Mouse (Mus musculus): ENCODE data around the gene Large2. TPM values are rescaled to one million over a fixed set of nuclear protein-coding genes. Genes with fewer than 3 reads are reported as not detected.

The Large2 gene
- polyA plus RNA-seq, 1 experiment, result 1.9 TPM

DNA sequence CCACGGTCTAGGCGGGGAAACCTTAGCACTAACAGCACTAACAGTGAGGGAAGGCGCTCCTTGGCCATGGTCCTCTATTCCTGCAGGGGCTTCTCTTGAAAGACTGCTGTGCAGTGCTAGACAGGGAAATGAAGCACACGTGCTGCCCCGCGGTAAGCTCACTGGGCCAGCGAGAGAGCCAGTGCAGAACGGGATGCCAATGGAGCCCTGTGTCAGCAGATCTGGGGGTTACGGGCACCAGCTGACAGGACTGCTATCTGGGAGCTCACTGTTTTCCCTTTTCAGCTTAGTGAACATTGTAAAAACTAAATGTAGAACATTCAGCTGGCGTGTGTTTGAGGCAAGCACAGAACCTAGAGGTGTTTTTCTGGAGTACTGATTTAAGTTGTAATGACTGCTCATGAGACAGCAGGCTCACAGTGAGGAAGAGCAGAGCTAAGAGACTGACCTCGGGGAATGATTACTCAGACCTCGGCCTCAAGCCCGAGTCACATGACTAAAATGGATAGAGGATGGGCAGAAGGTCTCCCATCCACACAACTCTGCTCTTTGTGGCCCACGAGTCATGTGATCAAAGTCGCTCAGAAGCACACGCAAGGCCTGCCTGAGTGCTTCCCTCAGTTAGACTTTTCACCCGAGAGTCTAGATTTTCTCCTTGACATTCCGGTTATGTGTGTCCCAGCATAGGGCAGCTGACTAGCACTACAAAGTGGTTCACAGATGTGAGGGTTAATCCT is 33.8 kb upstream of the Large2 start:
- Histone ChIP-seq H3K4me3 (ENCODE audit: extremely low read depth, insufficient read depth, insufficient read length) (no peak overlapping the region), H3K27me3 (ENCODE audit: control insufficient read depth, insufficient read depth, low read length) (no peaks in the 10 kb centered on the region), H3K36me3 (ENCODE audit: control insufficient read depth, insufficient read depth, low read length) (peaks cover 31% of the 10 kb centered on the region), H3K27ac (ENCODE audit: insufficient read depth, low read length) (no peak overlapping the region), H3K4me1 (ENCODE audit: control insufficient read depth, insufficient read depth, insufficient read length) (no peaks in the 10 kb centered on the region)
- WGBS, result 95% methylated on average over 18 of the region's 18 CpGs
- DNase-seq (ENCODE audit: low read depth in 1 of 2, low spot score in 2 of 2), result no peak
- TF ChIP-seq POLR2A (IDR thresholded peaks at IDR 0.05; ENCODE audit: low read depth, low read length) (no peak), CTCF (IDR thresholded peaks at IDR 0.05; ENCODE audit: extremely low read depth, insufficient read depth, insufficient read length, insufficient replicate concordance) (no peak)

DNA sequence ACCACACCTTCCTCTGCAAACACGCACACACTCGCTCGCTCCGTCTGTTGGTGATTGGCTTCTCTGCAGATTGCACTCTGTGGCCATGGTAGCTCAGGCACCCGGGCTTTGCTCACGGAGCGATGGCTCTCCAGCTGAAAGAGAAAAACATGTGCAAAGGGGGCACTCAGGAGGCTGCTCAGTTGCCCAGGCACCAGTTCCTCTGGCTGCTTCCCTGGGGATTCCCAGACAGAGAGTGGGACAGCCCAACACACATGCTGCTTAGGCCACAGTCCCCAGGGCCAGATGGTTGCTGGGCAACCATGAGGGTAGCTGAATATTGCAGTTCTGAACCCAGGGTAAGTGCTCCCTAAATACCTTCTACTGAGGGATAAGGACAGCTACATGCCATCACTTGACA is 31.0 kb upstream of the Large2 start:
- Histone ChIP-seq H3K4me1 (ENCODE audit: control insufficient read depth, insufficient read depth, insufficient read length) (no peaks in the 10 kb centered on the region), H3K27me3 (ENCODE audit: control insufficient read depth, insufficient read depth, low read length) (peaks cover 8% of the 10 kb centered on the region), H3K27ac (ENCODE audit: insufficient read depth, low read length) (no peak overlapping the region), H3K4me3 (ENCODE audit: extremely low read depth, insufficient read depth, insufficient read length) (no peak overlapping the region), H3K36me3 (ENCODE audit: control insufficient read depth, insufficient read depth, low read length) (peaks cover 14% of the 10 kb centered on the region)
- WGBS, result 90% methylated on average over 7 of the region's 7 CpGs
- no peak for DNase-seq (ENCODE audit: low read depth in 1 of 2, low spot score in 2 of 2)
- TF ChIP-seq CTCF (IDR thresholded peaks at IDR 0.05; ENCODE audit: extremely low read depth, insufficient read depth, insufficient read length, insufficient replicate concordance), result no peak
- no peak for TF ChIP-seq POLR2A (IDR thresholded peaks at IDR 0.05; ENCODE audit: low read depth, low read length)

DNA sequence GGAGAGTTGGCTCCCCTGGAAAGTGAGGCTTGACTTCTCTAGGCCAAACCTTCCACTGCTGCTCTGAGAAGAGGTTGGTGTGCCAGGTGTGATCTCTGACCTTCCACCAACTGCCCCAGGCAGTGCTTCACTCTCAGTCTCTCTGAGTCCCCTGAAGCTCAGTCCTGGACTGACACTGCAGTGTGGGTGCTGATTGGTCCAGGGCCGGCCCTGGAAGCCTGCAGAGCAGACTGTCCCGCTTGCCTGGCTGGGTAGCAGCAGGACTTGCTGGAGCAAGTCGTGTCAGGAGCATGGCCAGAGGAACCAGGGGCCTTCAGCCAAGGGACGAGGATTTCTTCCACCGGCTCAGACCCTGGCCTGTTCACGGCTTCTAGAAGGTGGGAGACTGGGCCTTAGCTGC is 30.1 kb upstream of the Large2 start:
- Histone ChIP-seq H3K4me3 (ENCODE audit: extremely low read depth, insufficient read depth, insufficient read length) (no peak overlapping the region), H3K4me1 (ENCODE audit: control insufficient read depth, insufficient read depth, insufficient read length) (no peaks in the 10 kb centered on the region), H3K36me3 (ENCODE audit: control insufficient read depth, insufficient read depth, low read length) (peaks cover 10% of the 10 kb centered on the region), H3K27ac (ENCODE audit: insufficient read depth, low read length) (no peak overlapping the region), H3K27me3 (ENCODE audit: control insufficient read depth, insufficient read depth, low read length) (peaks cover 9% of the 10 kb centered on the region)
- DNase-seq (ENCODE audit: low read depth in 1 of 2, low spot score in 2 of 2), result no peak
- no peak for TF ChIP-seq POLR2A (IDR thresholded peaks at IDR 0.05; ENCODE audit: low read depth, low read length)
- no peak for TF ChIP-seq CTCF (IDR thresholded peaks at IDR 0.05; ENCODE audit: extremely low read depth, insufficient read depth, insufficient read length, insufficient replicate concordance)
- WGBS, result 90% methylated on average over 6 of the region's 6 CpGs

DNA sequence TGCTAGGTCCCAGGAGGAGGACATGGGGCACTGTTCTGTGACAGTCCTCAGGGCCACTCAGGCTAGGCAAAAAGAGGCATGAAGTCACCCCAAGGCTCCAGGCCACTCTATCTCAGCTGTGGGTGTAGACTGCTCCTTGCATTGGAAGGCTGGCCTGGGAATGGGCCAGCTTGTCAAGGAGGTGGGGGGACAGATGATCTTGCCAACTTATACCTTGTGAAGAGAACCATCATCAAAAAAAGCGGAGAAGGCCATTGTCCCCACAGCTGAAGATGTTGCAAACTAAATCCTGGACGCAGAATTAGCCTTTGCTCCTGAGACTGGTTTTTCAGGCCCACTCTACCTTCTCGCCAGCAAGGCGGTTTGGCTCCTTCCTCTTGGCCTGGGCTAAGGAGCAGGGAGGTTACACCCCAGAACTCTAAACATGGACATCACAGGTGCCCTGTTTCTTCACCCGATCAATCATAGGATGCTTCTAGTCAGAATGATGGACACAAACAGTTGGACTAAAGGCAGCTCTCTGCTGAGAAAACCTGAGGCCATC is 29.2 kb upstream of the Large2 start:
- Histone ChIP-seq H3K36me3 (ENCODE audit: control insufficient read depth, insufficient read depth, low read length) (peaks cover 6% of the 10 kb centered on the region), H3K4me3 (ENCODE audit: extremely low read depth, insufficient read depth, insufficient read length) (no peak overlapping the region), H3K27ac (ENCODE audit: insufficient read depth, low read length) (no peak overlapping the region), H3K27me3 (ENCODE audit: control insufficient read depth, insufficient read depth, low read length) (peaks cover 9% of the 10 kb centered on the region), H3K4me1 (ENCODE audit: control insufficient read depth, insufficient read depth, insufficient read length) (no peaks in the 10 kb centered on the region)
- 89% methylated on average over 5 of the region's 5 CpGs for WGBS
- no peak for DNase-seq (ENCODE audit: low read depth in 1 of 2, low spot score in 2 of 2)
- TF ChIP-seq CTCF (IDR thresholded peaks at IDR 0.05; ENCODE audit: extremely low read depth, insufficient read depth, insufficient read length, insufficient replicate concordance), result no peak
- no peak for TF ChIP-seq POLR2A (IDR thresholded peaks at IDR 0.05; ENCODE audit: low read depth, low read length)

DNA sequence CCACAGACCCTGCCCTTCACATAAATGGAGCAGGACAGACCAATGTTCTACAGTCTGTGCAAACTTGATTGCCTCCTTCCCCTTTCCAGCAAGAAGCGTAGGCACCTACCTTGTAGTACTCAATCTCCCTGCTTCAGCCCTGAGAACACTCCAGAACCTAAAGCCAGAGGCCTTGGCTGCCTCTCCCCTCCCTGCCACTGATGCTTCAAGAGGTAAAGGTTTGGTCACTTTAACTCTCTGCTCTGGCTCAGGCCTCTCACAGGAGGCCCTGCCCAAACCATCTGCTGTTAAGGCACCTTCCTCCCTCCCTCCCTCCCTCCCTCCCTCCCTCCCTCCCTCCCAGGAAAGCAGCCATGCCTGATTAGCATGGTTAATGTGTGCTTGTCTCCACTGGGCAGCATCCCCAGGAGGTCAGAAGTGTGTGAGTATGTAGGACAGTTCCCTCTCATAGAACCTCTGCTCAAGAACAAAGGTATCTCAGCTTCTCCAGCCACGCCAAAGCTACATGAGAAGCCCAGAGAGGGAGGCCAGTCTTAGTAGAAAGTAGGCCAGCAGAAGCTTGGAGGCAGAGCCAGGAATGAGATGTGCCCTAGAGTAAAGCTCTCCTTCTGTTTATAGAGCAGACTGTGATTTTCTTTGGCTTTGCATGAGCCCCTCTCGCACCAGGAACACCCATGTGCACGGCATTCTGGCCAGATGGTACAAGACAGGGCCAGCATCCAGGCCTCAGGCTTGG is 28.1 kb upstream of the Large2 start:
- Histone ChIP-seq H3K27me3 (ENCODE audit: control insufficient read depth, insufficient read depth, low read length) (peaks cover 9% of the 10 kb centered on the region), H3K27ac (ENCODE audit: insufficient read depth, low read length) (no peak overlapping the region), H3K4me3 (ENCODE audit: extremely low read depth, insufficient read depth, insufficient read length) (no peak overlapping the region), H3K4me1 (ENCODE audit: control insufficient read depth, insufficient read depth, insufficient read length) (no peaks in the 10 kb centered on the region), H3K36me3 (ENCODE audit: control insufficient read depth, insufficient read depth, low read length) (no peaks in the 10 kb centered on the region; the same call in 1 of the 2 replicates)
- DNase-seq (ENCODE audit: low read depth in 1 of 2, low spot score in 2 of 2), result no peak
- TF ChIP-seq POLR2A (IDR thresholded peaks at IDR 0.05; ENCODE audit: low read depth, low read length) (no peak), CTCF (IDR thresholded peaks at IDR 0.05; ENCODE audit: extremely low read depth, insufficient read depth, insufficient read length, insufficient replicate concordance) (no peak)
- 89% methylated on average over 4 of the region's 4 CpGs for WGBS

DNA sequence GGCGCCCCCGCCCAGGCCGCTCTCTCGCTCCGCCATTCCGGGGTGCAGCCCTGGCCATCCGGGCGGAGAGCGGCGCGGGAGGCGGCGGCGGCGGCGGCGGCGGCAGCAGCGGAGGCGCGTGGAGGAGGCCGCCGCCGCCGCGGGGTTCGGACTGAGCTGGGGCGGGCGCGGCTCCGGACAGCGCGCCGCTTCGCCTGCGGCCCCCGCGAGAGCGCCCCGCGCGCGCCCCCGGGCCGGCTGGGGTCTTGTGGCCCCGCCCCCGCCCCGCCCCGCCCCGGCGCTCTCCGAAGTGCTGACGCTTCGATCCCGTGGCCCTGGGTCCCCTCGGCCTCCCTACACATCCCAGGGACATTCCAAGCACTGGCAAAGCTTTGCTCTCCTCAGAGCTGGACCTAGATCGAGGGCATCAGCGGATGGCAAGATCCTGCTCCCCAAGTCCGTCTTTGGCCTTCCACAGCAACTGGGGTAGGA is 26.5 kb upstream of the Large2 start, which contains the start of gene Mapk8ip1:
Gene Mapk8ip1 (minus strand): TSS at position 173 of the 471 bp plus-strand sequence.
- 31% methylated on average over 33 of the region's 59 CpGs for WGBS
- no peaks in the 10 kb centered on the region for H3K36me3 ChIP-seq (ENCODE audit: control insufficient read depth, insufficient read depth, low read length)
- H3K4me3 ChIP-seq (ENCODE audit: extremely low read depth, insufficient read depth, insufficient read length), result no peak within 1 kb of the TSS; the same call in 1 of the 2 replicates
- peaks cover 9% of the 10 kb centered on the region for H3K27me3 ChIP-seq (ENCODE audit: control insufficient read depth, insufficient read depth, low read length)
- TF ChIP-seq POLR2A (IDR thresholded peaks at IDR 0.05; ENCODE audit: low read depth, low read length) (no peak), CTCF (IDR thresholded peaks at IDR 0.05; ENCODE audit: extremely low read depth, insufficient read depth, insufficient read length, insufficient replicate concordance) (no peak)
- H3K4me1 ChIP-seq (ENCODE audit: control insufficient read depth, insufficient read depth, insufficient read length), result no peaks in the 10 kb centered on the region
- DNase-seq (ENCODE audit: low read depth in 1 of 2, low spot score in 2 of 2), result no peak
- no peak within 1 kb of the TSS for H3K27ac ChIP-seq (ENCODE audit: insufficient read depth, low read length)
